9 mouse cellular contexts compared by ENCODE assay signal in genomic region chr5:114560533-114560936, GRCm38 (mm10). TPM values are rescaled to one million over a fixed set of nuclear protein-coding genes. Genes with fewer than 3 reads are reported as not detected.
DNase-seq lines count a peak whose midpoint lies in the region; ATAC-seq lines count a peak whose summit lies in the region.
"Had no signal": no experiment of that assay in that cellular context is flagged by ENCODE, and none has a peak within 500 bp of the region (broad histone marks: within the 10 kb centered on the region; RNA-seq: fewer than 3 reads in every experiment).

No protein-coding gene starts in this region.

- no peaks in the 10 kb centered on the region for H3K9me3 ChIP-seq in lung, embryonic 15.5 days
- no peaks in the 10 kb centered on the region; the same call in 1 of the 2 replicates for H3K9me3 ChIP-seq in hindbrain, embryonic 13.5 days

- no peak overlapping the region for H3K9ac ChIP-seq in lung, embryonic 15.5 days
- H3K9ac ChIP-seq in hindbrain, embryonic 13.5 days, result no peak overlapping the region

- no peaks in the 10 kb centered on the region for H3K36me3 ChIP-seq in lung, embryonic 15.5 days
- H3K36me3 ChIP-seq in hindbrain, embryonic 13.5 days, result no peaks in the 10 kb centered on the region

- H3K27ac ChIP-seq in lung, embryonic 15.5 days, result no peak overlapping the region
- H3K27ac ChIP-seq in hindbrain, embryonic 13.5 days, result no peak overlapping the region

- intact Hi-C loops in left cerebral cortex, postnatal 36 days (cut with DNase I), result no loop called here

- H3K27me3 ChIP-seq in lung, embryonic 15.5 days, result no peaks in the 10 kb centered on the region
- H3K27me3 ChIP-seq in hindbrain, embryonic 13.5 days, result peaks cover 10% of the 10 kb centered on the region; the same call in 1 of the 2 replicates

- no peak overlapping the region for H3K4me3 ChIP-seq in lung, embryonic 15.5 days
- no peak overlapping the region for H3K4me3 ChIP-seq in hindbrain, embryonic 13.5 days

- H3K4me1 ChIP-seq in lung, embryonic 15.5 days, result peaks cover 20% of the 10 kb centered on the region
- peaks cover 26% of the 10 kb centered on the region for H3K4me1 ChIP-seq in hindbrain, embryonic 13.5 days (replicated peaks)

- WGBS in lung, embryonic 15.5 days, result 15% methylated on average over 9 of the region's 9 CpGs
- WGBS in hindbrain, embryonic 13.5 days, result 20% methylated on average over 9 of the region's 9 CpGs

- no peak for ATAC-seq in lung, embryonic 15.5 days (ENCODE audit: borderline replicate concordance, extremely low read depth, low FRiP score, low TSS enrichment)
- ATAC-seq in hindbrain, embryonic 13.5 days (ENCODE audit: low FRiP score), result peak; percentile 39; the same call in 1 of the 2 replicates
- ATAC-seq in megakaryocyte-erythroid progenitor cell, adult 5-6 weeks (replicated peaks; ENCODE audit: low FRiP score, low TSS enrichment, poor library complexity, severe bottlenecking), result peak; percentile 27; the same call in 1 of the 2 replicates

- H3K4me2 ChIP-seq in lung, embryonic 15.5 days, result peak overlapping the region; percentile 29; the same call in 1 of the 2 replicates
- no peak overlapping the region for H3K4me2 ChIP-seq in hindbrain, embryonic 13.5 days

- peak; percentile 72 for DNase-seq in adrenal gland, postnatal 14 days
- no peak for DNase-seq in adrenal gland, postnatal 4 days (ENCODE audit: low spot score in 2 of 2)
- DNase-seq in lung, postnatal 10 days, result no peak
- DNase-seq in left cerebral cortex, postnatal 36 days (ENCODE audit: low spot score in 2 of 2), result no peak
- no peak for DNase-seq in urinary bladder, adult 2 months (ENCODE audit: low spot score)
- DNase-seq: right cerebral cortex, postnatal 4 days had no signal

RNA-seq across cellular contexts. Expression of gene Fam222a, which starts 7.3 kb away (rescaled TPM):
- total RNA-seq in adrenal gland, postnatal 14 days (2021), result 55.8 and 77.0 TPM in 2 replicates
- total RNA-seq in adrenal gland, postnatal 4 days (2021), result 10 to 100 TPM; 33.7 to 33.9 TPM
- 2.1 TPM in 2 replicates for polyA plus RNA-seq in lung, embryonic 15.5 days (2015; fragmentation: Nextera tagmentation; extraction: Ambion mirVana)
- polyA plus RNA-seq in hindbrain, embryonic 13.5 days (2015; fragmentation: Nextera tagmentation; extraction: Ambion mirVana), result 5.8 and 6.4 TPM in 2 replicates
- total RNA-seq in megakaryocyte-erythroid progenitor cell, adult 5-6 weeks (2014; fragmentation: Nextera tagmentation), result 1.2 TPM in 1 of 2 replicates, not detected in the other
- 0.08 TPM in 1 of 2 replicates, not detected in the other for total RNA-seq in megakaryocyte-erythroid progenitor cell, adult 5-6 weeks (2017)
- total RNA-seq in left cerebral cortex, postnatal 36 days (2021), result 10 to 100 TPM in 1 of 2 experiments, 1 to 10 TPM in 1; 10.0 to 12.6 TPM
- 0.17 and 0.29 TPM in 2 replicates for polyA plus RNA-seq in urinary bladder, adult 2 months (2012; rRNA removed)

Comparison
In these comparisons a context has a peak if more than half of its experiments do, and no peak if none do; other contexts are left out.
1. RNA of gene Fam222a, which starts 7.3 kb away (total RNA-seq): 55.8 to 77.0 TPM in adrenal gland, postnatal 14 days, 33.7 to 33.9 TPM in adrenal gland, postnatal 4 days and 10.0 to 12.6 TPM in left cerebral cortex, postnatal 36 days; 0.08 to 1.2 TPM in megakaryocyte-erythroid progenitor cell, adult 5-6 weeks; every median in the first group is over 4 times any median in the second.